Mouse (Mus musculus): ENCODE results near the gene Car5b.

DNA sequence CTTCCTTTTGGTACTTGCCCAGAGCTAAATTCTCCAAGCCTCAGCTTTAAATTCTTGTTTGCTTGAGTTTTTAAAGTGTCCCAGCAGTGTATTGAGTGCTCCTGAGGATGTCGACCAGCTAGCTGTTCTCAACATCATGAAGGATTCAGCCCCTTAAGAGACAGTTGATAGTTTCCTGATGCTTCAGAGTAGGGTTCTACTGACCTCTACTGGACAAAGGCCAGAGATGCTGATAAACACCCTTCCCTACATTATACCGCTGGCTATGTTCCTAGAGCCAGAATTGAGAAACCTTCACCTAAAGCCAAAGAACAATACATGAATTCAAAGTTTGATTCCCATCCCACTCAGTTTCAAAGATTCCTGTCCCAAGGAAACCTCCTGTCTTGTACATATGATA is 23.0 kb downstream of the Car5b start:
- TF ChIP-seq CTCF (IDR thresholded peaks at IDR 0.05) = peak; percentile 78
- TF ChIP-seq EP300 (IDR thresholded peaks at IDR 0.05) = no peak
